Mouse (Mus musculus): ENCODE measurements around the gene Dpf3.
A peak's percentile ranks its signal among the peaks of the same experiment; 100 is the strongest.

Dpf3 gene

DNA sequence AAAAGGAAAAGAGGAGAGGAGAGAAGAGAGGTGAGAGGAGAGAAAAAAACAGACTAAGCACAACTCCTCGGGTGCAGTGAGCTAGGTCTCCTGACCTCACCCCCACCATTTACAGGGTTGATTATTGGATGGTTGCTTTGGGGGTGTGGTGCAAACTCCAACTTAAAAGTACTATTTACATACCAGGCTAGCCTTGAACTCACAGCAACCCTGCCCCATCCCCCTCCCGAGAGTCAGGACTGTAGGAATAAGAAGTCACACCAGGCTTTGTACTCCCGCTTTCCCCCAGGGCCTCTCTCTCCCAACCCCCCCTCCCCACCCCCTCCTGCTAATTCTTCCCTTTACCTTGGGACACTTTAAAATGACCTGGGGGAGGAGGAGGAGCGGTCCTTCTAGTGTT is 8.8 kb upstream of the Dpf3 start:
- DNase-seq (ENCODE audit: low spot score): no peak

DNA sequence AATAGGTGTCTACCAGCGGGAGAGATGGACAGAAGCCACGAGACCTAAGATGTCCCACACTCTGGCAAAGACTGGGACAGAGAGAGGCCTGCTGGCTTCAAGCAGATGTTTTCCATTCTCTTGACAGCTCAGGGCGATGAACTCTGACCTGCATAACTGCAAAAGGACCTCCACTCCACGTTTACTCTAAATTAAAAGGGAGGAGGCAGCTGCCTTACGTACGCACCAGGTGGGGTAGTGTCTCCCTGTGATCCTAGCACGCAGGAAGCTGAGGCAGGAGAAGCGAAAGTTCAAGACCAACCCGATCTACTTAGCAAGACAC is 8.4 kb upstream of the Dpf3 start:
- DNase-seq (ENCODE audit: low spot score): no peak

DNA sequence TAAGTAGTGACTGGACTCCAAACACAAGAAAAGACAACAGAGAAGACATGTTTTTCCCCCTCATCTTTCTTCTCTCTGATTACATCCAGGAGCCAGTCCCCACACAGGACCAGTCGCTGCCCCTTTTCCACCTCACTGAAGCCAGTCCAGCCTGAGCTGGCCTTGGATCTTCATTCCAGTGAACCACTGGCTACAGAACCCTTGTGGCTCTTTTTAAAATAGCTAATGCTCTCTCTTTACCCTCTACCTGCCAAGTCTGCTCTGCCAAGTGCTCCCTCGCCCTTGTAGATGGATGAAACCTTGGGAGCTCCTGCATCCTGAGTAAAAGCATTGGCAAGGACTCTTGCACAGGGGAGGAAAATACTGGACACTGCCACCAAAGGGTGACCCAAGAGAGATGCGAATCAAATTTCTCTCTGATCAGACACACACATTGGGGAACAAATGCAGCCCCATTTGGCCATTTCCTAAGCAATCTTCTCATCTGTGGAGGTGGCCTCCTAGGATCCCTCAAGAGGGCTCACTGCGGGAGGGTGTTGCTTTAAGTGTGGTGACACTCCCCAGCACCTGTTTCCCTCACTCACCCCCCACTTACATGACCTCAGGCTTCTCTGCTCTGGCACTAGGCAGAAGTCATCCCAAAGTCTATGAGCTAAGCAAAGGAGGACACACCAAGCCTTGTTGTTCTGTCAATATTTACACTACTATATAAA is 7.9 kb upstream of the Dpf3 start:
- DNase-seq (ENCODE audit: low spot score): no peak

DNA sequence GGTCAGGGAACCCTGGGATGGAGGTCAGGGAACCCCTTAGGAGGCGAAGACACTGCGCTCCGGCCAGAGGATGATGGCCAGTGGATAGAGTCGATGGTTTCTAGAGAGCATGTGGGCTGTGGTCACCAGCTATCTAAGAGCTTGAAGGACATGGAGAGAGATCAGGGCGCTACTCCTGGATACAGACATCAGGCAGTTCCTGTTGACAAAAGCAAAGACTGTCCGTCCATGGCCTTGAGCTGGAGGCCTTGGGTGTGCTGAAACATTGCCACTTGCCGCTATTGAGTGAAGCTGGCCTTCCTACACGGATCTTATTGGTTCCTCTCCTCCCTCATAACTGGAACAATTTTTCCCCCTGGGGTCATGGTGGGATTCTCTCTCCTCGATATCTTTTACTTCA is 6.7 kb upstream of the Dpf3 start:
- DNase-seq (ENCODE audit: low spot score): no peak

DNA sequence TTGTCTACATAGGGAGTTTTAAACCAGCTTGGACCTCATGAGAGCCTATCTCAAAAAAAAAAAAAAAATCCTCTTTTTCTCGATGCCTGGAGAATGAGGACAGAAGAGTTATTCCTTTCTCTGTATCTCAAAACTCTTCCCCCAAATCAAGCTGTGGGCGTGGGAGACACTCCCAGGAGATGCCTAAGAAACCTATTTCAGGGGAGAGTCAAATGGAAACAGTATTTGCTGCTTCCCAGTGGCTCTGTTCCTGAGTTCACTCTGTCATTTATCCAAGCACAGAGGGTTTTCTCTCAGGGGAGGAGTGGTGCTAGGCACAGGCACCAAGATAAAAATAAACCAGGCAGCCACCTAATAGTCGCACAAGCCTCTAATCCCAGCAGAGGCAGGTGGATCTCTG is 5.3 kb upstream of the Dpf3 start:
- no peak for DNase-seq (ENCODE audit: low spot score)

DNA sequence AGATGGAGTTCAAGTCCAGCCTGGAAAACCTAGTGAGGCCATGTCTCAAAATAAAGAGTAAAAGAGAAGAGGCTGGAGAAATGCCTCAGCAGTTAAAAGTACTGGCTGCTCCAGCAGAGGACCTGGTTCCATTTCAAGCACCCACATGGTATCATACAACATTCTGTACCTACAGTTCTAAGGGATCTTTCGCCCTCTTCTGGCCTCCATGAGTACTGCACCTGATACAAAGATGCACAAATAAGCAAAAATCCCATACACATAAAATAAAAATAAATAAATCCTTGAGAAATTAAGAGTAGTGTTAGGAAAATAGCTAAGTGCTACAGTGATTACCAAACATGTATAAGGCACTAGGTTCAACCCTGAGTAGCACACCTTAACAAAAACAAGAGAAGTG is 4.1 kb upstream of the Dpf3 start:
- no peak for DNase-seq (ENCODE audit: low spot score)

DNA sequence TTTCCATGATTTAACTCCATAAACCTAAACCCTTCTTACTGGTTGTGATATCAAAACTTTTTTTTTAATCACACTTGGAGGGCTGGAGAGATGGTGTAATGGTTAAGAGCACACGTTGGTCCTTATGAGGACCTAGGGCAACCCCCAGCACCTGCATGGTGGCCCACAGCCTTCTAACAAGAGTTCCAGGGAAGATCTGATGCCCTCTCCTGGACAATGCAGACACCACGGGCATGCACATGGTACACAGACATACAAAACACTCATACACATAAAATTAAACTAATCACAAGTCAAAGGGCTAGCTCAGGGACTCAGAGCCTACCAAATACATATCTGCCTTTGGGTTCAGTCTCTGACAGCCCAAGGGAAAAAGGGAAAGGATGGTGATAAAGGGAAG is 2.2 kb upstream of the Dpf3 start:
- DNase-seq (ENCODE audit: low spot score): no peak

DNA sequence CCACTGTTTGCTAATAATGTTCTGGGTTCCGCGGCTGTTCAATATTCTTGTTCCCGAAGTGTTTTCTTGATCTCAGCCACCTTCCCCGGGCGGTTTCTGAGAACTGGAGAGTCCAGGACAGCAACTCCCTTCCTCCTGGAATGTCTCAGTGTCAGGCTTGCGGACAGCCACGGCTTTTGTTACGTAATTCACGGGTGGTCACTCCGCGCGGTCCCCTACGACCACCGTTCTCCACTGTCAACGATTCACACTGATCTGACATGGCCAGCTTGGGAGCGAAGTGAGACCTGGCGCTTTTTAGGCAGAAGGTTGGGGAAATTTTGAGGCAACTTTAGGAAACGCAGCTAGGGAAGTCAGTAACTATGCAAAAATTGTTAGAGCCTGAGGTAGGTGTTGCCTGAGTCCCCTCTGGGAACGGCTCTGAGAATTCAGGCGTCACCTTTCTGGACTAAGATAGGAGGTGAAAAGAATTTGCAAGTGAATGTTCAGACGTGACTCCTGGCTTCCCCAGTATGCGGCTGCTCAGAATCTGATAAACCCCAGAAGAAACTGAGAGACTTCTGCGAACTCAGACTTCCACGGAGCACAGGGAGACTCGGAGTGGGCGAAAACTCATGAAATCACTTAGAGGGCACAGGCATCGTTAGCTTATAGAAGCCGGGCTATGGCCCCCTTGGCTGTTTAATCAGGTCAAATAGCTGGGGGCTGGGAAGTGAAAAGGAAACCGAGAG is 860 bp upstream of the Dpf3 start:
- DNase-seq (ENCODE audit: low spot score): peak; percentile 10

DNA sequence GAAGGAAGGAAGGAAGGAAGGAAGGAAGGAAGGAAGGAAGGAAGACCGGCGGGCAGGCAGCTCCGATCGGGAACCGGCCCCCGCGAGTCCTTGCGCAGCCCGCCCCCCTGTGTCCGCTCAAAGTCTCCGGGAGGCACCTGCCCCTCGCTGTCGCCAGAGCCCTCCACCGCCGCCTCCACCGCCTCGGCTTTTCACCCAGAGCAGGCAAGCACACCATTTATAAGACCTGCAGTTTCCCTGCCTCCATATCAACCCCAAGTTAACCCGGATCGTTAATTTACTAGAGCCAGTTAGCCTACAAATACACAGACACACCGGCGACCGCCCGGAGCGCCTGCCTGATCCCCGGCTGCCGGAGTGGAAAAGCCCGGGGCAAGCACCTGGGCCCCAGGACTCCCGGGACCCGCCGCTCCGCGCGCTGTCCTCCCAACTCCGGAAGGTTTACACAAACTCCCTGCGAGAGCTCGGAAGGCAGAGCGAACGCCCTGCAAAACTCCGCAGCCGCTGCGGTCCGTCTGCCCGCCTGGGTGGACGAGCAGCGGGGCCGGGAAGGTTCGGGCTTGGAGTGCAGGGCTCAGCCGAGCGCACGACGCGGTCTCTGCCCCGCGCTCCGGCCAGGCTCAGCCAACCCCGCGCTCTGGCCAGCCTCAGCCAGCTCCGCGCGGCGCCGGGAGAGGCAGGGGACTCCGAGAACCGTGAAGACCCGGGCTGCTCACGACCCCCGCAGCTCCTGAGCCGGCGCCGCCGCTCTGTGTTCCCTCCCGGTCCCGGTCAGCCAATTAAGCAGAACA is 650 bp downstream of the Dpf3 start:
- peak; percentile 34 for DNase-seq (ENCODE audit: low spot score)

DNA sequence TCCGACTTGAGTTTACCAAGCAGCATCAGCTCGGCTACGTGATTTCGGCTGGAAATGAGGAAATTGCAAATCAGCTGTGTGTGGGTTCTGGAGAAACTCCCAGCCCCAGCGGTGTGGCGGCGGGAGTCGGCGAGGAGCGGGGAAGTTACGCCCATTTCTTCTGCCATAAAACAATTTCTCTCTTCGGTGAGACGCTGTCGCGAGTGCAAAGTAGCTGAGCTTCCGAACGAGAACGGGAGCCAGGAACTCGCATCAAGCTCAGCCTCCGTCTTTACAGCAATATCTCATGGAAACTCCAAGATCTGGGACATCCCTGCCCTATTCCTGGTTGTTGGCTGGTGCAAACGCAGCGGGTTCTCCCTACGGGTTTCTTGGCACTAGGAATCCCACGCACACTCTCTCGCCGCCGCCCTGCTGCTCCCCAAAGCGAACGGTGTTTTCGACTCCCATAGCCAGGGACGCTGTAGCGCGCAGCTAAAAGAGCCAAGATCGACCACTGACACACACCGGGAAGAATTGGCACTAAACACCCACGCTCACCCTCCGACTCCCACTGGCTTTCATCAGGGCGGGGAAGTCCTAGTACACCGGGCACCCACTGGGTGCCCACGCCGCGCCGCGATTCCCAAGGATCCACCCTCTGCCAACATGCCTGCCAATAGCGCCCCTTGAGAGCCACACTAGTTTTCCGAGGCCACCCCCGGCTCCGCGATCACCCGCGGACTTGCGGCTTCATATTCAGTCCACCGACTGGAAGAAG is 1.4 kb downstream of the Dpf3 start:
- DNase-seq (ENCODE audit: low spot score): peak; percentile 12

DNA sequence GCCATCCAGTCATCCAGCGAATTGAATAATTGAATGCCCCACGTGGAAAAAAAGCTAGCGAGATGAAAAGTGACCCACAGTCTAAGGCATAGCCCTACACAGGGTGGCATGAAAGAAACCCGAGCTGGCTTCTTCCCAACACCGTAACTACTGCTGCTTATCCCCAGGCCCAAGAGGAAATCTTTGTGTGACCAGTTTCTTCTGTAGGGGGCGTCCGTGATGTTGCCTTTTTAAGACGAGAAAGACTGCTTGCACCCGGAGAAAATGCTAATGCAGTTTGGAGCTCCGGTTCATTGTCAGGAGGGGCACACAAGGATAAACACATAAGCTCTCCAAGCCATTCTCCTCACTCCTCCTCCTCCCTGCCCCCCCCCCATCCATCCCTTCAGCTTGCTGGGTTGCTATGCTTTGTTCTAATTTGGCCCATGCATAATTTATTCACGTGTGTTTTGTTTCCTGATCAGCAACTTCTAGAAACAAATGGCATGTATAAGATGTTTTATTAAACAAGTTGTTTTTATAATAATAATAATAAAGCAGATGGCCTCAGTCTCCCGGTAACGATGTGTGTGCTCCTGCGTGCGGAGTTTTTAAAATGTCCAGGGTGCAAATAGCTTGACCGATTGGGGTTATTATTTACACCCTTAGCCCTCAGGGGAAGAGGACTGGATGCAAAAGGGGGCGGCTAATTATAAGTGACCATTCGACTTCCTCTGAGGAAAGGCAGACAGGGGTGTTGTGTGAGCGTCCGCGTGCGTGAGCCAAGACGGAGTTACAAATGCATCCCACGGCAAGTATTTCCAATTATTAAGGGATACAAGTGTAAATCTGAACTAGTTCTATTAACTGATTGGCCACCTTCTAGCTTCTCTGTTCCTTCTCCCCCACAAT is 2.4 kb downstream of the Dpf3 start:
- DNase-seq (ENCODE audit: low spot score): no peak

DNA sequence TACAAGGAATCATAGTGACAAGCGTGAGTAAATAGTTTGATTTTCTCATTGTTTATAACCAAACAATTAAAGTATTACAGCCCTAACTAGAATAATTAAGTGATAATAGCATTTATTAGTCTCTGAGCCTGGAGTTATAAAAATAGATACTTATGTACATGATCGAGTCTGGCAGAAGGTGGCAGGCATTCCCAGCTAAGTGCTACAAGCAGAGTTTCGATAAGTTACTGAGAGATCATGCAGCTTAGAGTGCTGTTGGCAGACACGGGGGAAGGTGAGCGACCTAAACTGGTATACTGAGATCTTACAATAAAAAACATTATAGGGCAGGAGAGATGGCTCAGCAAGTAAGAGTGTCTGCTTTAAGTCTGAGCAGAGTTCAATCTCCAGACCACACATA is 3.9 kb downstream of the Dpf3 start:
- no peak for DNase-seq (ENCODE audit: low spot score)

DNA sequence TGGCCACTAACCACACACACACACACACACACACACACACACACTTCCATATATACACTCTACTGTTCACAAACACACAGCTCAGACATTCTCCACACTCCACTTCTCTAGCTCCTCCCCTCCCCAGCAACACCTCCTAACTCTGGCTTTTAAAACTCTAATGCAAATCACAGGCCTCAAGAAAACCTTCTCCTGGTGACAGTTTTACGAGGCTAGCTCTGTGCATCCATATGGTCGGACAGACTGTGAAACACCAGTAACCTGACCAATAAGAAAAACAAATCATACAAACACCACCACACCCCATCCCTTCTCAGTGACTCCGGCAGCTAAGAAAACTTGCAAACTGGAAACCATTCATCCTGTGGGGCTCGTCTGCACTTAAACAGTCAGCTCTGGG is 6.1 kb downstream of the Dpf3 start:
- DNase-seq (ENCODE audit: low spot score): no peak

DNA sequence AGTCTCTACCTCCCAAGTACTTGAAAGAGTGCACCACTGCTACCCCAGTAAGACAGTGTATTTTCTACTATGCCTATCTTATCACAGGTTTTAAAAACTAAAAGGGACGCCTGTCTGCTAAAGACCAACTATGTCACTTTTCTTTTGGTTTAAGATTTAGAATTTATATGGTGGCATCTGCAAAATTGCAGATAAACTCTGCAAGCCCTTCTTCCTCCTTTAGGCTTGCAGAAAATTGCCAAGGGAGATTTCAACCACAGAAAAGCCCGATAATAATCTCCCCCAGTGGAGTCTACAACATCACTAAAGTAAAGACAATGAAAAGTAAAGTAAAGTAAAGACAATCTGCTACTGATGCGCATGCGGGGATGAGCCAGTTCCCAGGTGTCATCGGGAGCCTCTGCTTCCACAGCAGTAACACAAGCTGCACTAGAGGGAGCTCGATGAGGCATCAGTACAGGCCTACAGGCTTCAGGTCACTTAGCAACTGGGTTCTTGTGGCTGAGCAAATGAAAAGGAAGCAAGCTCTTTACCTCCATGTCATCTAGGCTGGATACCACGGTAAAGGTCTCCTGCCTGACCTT is 7.6 kb downstream of the Dpf3 start:
- no peak for DNase-seq (ENCODE audit: low spot score)

DNA sequence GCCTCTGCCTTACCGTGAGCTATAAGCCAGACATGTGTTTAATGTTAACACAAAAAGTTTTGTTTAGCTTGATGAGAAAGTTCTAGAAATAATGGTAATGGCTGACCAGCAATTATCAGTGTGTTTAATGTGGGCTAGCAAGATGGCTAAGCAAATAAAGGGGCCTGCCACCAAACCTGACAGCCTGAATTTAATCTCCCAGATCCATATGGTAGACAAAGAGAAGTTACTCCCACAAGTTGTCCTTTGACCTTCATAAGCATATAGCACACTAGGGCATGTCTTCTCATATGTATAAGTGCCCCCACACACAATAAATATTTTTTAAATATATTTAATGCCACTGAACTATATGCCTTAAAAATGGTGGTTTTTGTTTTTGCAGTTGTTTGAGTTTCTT is 8.4 kb downstream of the Dpf3 start:
- DNase-seq (ENCODE audit: low spot score): no peak

DNA sequence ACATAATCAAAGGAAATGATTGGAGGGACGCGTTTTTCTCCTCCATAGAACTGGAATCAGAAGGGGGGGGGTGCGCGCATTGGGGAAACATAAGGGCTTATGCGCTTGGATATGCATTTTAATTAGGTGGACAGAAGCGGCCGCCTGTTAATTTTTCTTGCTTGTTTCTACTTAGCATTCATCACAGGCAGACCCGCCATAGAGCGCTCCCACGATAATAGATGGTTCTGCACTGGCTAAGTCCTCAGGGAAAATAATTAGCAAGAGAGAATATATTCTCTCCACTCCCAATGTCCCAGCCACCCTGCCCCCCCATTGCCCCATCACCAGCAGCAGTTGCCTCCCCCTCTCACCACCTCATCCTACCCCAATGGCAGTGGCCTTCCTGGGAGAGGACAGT is 11.2 kb downstream of the Dpf3 start:
- no peak for DNase-seq (ENCODE audit: low spot score)

DNA sequence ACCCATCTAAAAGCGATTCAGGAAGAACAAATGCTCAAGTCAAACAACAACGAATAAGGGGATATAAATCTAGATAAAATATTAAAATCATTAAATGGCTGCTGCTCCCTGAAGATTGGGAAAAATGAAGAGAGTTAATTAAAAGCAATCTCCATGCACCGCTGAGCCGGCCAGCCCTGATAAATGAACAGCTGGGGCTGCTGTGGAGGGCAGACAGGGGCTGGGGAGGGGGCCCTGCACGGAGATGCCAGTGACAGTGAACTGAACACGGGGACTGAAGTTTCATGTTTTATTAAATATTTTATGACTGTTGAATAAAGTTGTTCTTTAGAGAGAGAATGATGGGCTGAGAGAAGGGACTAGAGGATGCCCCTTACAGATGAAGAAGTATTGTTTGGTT is 12.1 kb downstream of the Dpf3 start:
- DNase-seq (ENCODE audit: low spot score): no peak

DNA sequence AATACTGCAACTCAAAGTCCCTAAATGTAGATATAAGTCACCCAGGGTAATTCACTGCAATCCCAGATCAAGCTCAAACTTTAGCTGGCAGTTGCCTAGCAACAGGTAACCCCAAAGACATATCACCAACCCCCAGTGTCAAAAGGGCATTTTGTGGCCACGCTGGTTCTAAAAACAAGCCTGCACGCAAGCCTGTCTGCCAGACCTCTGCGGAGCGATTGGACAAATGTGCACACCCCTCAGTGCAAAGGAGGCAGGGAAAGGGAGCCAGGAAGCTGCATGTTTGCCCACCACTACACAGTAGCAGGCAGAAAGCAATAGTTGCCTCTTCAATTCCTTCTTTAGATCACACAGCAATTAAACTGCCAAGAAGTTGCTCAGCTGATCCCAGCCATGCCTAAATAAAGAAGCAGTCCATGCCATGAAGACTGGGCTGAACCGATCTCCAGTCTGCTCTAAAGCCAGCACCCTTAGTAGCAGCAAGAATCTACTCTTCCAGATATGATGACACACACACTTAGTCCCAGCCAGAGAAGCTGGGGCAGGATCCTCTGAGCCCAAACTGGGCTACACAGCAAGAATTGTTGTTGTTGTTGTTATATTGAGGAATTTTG is 13.4 kb downstream of the Dpf3 start:
- DNase-seq (ENCODE audit: low spot score): no peak

DNA sequence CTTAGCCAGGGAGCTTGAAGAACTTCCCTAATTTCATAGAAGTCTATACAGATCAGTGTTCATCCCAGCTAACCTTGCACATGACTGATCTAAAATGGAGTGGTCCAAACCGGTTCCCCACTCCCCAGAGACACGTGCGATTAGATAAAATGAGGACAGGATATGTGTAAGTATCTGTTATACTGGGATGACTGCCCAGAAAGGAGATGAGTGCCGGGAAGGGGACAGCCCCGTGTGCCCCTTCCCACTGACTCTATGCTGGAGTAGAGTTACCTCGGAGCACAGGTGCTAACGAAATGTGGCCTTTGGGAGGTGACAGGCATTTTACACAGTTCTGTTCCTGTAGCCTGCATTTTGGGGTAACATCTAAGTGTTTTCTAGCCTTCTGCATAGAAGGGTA is 15.8 kb downstream of the Dpf3 start:
- DNase-seq (ENCODE audit: low spot score): no peak

DNA sequence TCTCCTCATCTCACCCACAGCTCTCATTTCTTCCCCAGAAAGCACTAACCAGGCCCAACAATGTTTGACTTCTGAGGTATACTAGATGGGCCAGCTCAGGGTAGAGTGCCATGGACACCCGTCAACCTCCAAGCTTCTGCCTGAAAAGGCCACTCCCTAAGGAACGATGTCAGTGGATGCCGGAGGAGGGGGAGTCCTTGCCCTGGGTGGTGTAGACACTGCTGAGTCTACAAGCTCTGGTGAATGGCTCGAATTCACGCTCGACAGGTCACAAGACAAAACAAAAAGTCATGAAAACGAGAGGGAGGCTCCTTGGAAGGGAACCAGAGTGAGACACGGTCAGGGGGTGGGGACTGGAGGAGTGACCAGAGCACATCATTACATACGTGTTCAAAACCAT is 17.4 kb downstream of the Dpf3 start:
- no peak for DNase-seq (ENCODE audit: low spot score)
